Mouse (Mus musculus) erythroblast, embryonic 14.5 days (primary cell): Measurements from ENCODE around the gene Plekho1. TPM values are rescaled to one million over a fixed set of nuclear protein-coding genes. Genes with fewer than 3 reads are reported as not detected.
"Not testable (repeated sequence)": the region's sequence is repeated elsewhere in the genome, so short reads cannot be mapped to it uniquely, and the experiment has no call there.

ENCODE experiments used
- H3K27me3 ChIP-seq: 2 replicates; pipeline ENCODE4 v1.6.1; 2012; ENCODE audit warnings: inconsistent platforms; ENCODE audit not compliant: control insufficient read depth
- H3K36me3 ChIP-seq: 2 replicates; pipeline ENCODE4 v1.6.1; 2012; ENCODE audit warnings: mild to moderate bottlenecking, inconsistent platforms; ENCODE audit not compliant: control insufficient read depth
- H3K4me1 ChIP-seq: 2 replicates; pipeline ENCODE4 v1.6.1; 2012; ENCODE audit warnings: inconsistent platforms; ENCODE audit not compliant: control insufficient read depth
- H3K4me3 ChIP-seq: replicated peaks from 2 replicates; pipeline ENCODE3; 2012; ENCODE audit warnings: moderate library complexity, mild to moderate bottlenecking, inconsistent platforms
- H3K9me3 ChIP-seq: 2 replicates; pipeline ENCODE4 v1.6.1; 2012; ENCODE audit warnings: low read length, inconsistent platforms, mixed read lengths; ENCODE audit not compliant: control insufficient read depth
- GATA1 ChIP-seq: IDR thresholded peaks from 2 replicates; pipeline ENCODE4 v1.6.1; 2012; ENCODE audit warnings: low read length, inconsistent platforms, mixed read lengths
- TAL1 ChIP-seq: IDR thresholded peaks from 3 replicates; pipeline ENCODE4 v1.6.1; 2012; ENCODE audit warnings: low read length, inconsistent platforms, mixed read lengths
- polyA plus RNA-seq: library from polyadenylated mRNA; stranded (reverse); fragments of >175 nt; gene quantifications from 2 replicates; pipeline ENCODE4 v1.2.3, GENCODE M21; 2012

The Plekho1 gene
- polyA plus RNA-seq, 1 experiment: 4.4 TPM

GRCm38 (mm10) chr3:95972873-95973634, 22.7 kb downstream of the Plekho1 start:
- no peak for TF ChIP-seq GATA1
- TF ChIP-seq TAL1: no peak
- no peak overlapping the region for H3K4me3 ChIP-seq
- peaks cover 59% of the 10 kb centered on the region for H3K27me3 ChIP-seq
- H3K4me1 ChIP-seq: no peaks in the 10 kb centered on the region; the same call in 1 of the 2 replicates
- no peaks in the 10 kb centered on the region for H3K36me3 ChIP-seq
- H3K9me3 ChIP-seq: no peaks in the 10 kb centered on the region

- no peaks in the 10 kb centered on the region; the same call in 1 of the 2 replicates for H3K4me1 ChIP-seq
- H3K4me3 ChIP-seq: no peak overlapping the region
- TF ChIP-seq GATA1: no peak
- TF ChIP-seq TAL1: no peak
- H3K36me3 ChIP-seq: no peaks in the 10 kb centered on the region
- peaks cover 59% of the 10 kb centered on the region for H3K27me3 ChIP-seq
- no peaks in the 10 kb centered on the region for H3K9me3 ChIP-seq
These were observed 23.4 kb downstream of the Plekho1 start for GRCm38 (mm10) chr3:95972251-95972872.

- H3K4me1 ChIP-seq, H3K36me3 ChIP-seq, H3K9me3 ChIP-seq, H3K4me3 ChIP-seq: not testable (repeated sequence)
- H3K27me3 ChIP-seq: peaks cover 59% of the 10 kb centered on the region
These were observed 25.1 kb downstream of the Plekho1 start for GRCm38 (mm10) chr3:95970661-95971060.

- Histone ChIP-seq H3K27me3 (peaks cover 48% of the 10 kb centered on the region), H3K4me1 (no peaks in the 10 kb centered on the region; the same call in 1 of the 2 replicates), H3K4me3 (no peak overlapping the region), H3K36me3 (no peaks in the 10 kb centered on the region), H3K9me3 (no peaks in the 10 kb centered on the region)
- TF ChIP-seq GATA1 (no peak), TAL1 (no peak)
These were observed 26.5 kb downstream of the Plekho1 start for GRCm38 (mm10) chr3:95969277-95969676.

GRCm38 (mm10) chr3:95965518-95966451, 30.0 kb downstream of the Plekho1 start:
- no peaks in the 10 kb centered on the region for H3K9me3 ChIP-seq
- H3K27me3 ChIP-seq: peaks cover 17% of the 10 kb centered on the region
- H3K4me3 ChIP-seq: no peak overlapping the region
- no peaks in the 10 kb centered on the region; the same call in 1 of the 2 replicates for H3K4me1 ChIP-seq
- H3K36me3 ChIP-seq: no peaks in the 10 kb centered on the region
- TF ChIP-seq TAL1 (no peak), GATA1 (no peak)

- H3K4me3 ChIP-seq: no peak overlapping the region
- H3K4me1 ChIP-seq: no peaks in the 10 kb centered on the region; the same call in 1 of the 2 replicates
- no peaks in the 10 kb centered on the region for H3K9me3 ChIP-seq
- TF ChIP-seq GATA1: no peak
- no peak for TF ChIP-seq TAL1
- peaks cover 6% of the 10 kb centered on the region for H3K27me3 ChIP-seq
- H3K36me3 ChIP-seq: no peaks in the 10 kb centered on the region
These were observed 32.1 kb downstream of the Plekho1 start for GRCm38 (mm10) chr3:95963681-95964080.

- Histone ChIP-seq H3K9me3 (no peaks in the 10 kb centered on the region), H3K4me3 (no peak overlapping the region), H3K27me3 (peaks cover 6% of the 10 kb centered on the region), H3K36me3 (no peaks in the 10 kb centered on the region), H3K4me1 (no peaks in the 10 kb centered on the region; the same call in 1 of the 2 replicates)
- TF ChIP-seq TAL1 (no peak), GATA1 (no peak)
These were observed 32.6 kb downstream of the Plekho1 start for GRCm38 (mm10) chr3:95963230-95963629.

- H3K36me3 ChIP-seq, H3K4me1 ChIP-seq, H3K4me3 ChIP-seq, H3K27me3 ChIP-seq, H3K9me3 ChIP-seq: not testable (repeated sequence)
These were observed 33.6 kb downstream of the Plekho1 start for GRCm38 (mm10) chr3:95962182-95962581.

GRCm38 (mm10) chr3:95959807-95960206, 36.0 kb downstream of the Plekho1 start:
- TF ChIP-seq TAL1 (no peak), GATA1 (no peak)
- H3K27me3 ChIP-seq: peaks cover 4% of the 10 kb centered on the region
- 0 out of 2 replicates have a peak, but pooled peaks cover under 1% of the 10 kb centered on the region for H3K9me3 ChIP-seq
- peaks cover 20% of the 10 kb centered on the region for H3K4me1 ChIP-seq
- H3K4me3 ChIP-seq: no peak overlapping the region
- no peaks in the 10 kb centered on the region for H3K36me3 ChIP-seq
